Mouse (Mus musculus) retina, postnatal 1 day (tissue): ENCODE measurements around the gene Alg14.

Experiments used
- DNase-seq: peaks from one replicate; pipeline ENCODE4 v3.0.0-alpha.2; 2012

The Alg14 gene

DNA sequence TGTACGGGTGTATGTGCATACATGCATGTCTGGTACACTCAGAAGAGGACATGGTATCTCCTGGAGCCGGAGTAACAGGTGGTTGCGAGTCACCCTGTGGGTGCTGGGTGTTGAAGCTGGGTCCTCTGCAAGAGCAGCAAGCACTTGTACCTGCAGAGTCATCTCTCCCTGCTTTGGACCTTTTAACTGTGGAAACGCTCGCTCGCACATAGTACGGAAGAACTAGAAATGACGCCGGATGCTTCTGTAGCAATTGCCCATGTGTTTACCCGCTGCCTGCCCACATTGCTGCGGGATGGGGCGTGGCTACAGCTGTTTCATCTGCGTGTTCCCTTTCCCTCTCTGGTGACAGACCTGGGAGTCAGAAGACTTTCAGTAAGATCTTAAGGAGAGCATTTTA lies 78.7 kb downstream of the Alg14 start:
- DNase-seq: no peak

GRCm38 (mm10) chr3:121370830-121371526 lies 79.4 kb downstream of the Alg14 start:
- DNase-seq: no peak

DNA sequence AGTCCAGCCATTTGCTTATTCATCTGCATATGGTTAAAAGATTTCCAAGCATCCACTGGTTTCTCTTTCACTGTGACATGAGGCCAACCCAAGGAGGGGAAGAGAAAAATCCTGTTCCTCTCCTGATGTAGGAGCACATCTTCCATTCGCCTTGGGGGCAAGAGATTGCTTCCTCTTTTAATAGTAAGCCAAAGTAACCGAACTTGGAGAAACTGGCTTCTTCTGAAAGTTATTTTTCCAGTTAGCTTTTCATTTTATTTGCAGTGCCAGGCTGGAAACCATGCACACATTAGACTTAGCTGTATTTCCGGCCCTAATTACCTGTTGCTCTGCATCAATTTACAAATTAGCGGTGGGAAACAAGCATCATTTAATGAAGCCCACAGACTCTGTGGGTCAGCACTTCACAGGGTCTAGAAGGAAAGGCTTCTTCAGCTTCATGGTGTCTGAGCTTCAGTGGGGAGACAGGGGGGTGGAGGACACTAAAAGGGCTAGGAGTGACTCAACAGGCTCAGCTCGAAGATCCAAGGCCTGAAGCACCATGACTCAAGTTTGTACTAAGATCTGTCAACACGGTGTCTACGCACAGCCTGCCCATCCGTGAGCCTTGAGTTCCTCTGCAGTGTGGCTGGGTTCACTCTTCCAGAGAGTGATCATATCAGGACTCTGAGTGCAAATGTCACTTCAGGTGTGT lies 80.1 kb downstream of the Alg14 start:
- DNase-seq: no peak

DNA sequence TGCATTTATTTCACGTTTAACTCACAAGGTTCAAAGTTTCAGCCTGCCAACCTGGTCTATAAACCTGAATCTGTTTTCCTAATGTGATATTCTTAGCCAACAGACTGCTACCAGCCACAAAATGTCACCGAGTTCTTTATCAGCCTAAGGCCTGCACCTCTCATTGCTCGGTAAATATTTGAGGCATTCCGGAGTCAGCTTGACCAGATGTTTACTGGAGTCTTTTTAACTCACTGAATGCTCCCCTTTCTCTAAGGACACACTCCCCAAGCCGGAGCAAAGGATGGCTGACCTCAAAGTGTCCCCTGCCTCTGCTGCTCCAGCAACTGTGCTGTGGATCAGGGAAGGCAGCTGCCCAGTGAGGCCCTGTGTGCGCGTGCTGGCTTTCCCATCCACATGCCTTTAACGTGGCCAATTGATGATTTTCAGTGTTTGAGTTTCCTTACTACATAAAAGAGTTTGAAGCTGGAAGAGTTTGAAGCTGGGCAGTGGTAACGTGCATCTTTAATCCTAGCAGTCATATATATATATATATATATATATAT lies 82.4 kb downstream of the Alg14 start:
- no peak for DNase-seq

DNA sequence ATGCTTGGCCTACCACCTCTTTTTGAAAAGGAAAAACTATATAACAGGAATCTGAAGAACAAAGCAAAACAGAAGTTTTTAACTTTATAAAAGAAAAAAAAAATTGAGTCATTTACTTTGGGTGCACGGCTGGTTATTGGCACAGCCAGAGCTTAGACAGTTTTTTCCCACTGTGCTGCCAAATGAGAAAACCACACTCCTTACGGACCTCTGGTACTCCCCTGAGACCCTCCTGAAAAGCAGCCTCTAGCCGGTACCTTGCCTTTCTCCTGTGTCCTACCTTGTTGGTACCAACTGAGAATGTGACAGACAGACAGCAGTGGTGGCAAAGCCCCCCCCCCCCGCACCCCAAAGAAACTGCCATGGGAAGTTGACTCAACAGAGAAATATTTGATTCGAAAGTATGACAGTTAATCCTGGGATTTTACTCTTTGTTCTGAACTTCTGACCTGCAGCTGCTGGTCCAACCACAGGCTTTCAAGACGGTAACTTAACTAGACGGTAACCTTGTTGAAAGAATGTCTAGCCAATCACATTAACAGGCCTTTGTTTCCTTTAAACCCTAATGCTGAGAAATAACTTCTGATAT lies 84.1 kb downstream of the Alg14 start:
- DNase-seq: no peak

GRCm38 (mm10) chr3:121378708-121379612 lies 87.4 kb downstream of the Alg14 start:
- DNase-seq: no peak

- no peak for DNase-seq
Observed at GRCm38 (mm10) chr3:121379699-121380098, 88.1 kb downstream of the Alg14 start.

GRCm38 (mm10) chr3:121387471-121388009 lies 96.0 kb downstream of the Alg14 start:
- DNase-seq: no peak

- DNase-seq: no peak
Observed at GRCm38 (mm10) chr3:121389366-121389765, 97.8 kb downstream of the Alg14 start.

DNA sequence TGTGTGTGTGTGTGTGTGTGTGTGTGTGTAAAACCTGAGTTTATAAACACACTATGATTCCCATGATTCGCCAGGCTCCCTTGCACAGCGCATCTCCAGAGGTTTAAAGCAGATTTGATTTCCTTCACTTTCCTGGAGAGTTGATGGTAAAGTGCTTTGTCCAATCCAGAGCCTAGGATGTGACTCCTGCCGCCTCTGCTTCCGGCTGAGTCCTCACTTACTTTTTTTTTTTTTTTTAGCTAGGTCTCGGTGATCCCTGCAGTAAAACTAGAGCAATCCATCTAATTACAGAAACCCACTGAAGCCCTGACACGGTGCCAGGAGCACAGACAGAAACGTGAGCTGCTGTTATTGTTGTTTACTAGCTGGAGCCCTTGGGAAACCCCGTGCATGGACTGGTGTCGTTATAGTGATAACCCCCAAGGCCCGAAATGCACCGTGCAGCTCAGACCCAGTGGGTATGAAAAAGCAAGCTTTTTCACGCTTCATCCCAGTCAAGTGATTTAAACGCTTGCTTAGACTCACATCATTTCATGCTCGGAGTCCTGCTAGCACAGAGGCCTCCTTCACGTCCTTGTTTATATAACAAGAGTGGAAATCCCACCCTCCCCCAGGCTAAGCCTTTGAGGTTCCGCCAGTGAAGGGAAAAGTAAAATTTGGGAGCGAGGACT lies 98.4 kb downstream of the Alg14 start:
- peak; percentile 80 for DNase-seq

GRCm38 (mm10) chr3:121390724-121391123 lies 99.2 kb downstream of the Alg14 start:
- no peak for DNase-seq

GRCm38 (mm10) chr3:121395588-121396295 lies 104.2 kb downstream of the Alg14 start:
- DNase-seq: no peak

DNA sequence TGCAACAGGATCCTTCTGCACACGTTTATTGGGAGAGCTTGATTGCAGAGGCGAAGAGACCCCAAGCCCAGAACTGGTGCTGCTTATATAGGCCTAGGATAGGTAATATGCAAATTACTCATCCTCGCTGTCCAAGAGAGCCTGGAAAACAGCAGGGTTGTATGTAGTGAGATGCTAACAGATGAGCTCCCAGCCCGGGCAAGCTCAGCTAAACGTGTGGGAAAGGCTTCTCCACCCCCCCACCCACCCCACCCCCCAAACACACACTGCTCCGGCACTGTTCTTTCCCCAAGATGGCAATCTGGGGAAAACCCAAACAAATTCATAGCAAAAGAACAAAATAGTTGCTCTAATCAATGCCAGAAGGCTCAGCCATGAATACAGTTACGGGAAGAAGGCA lies 105.0 kb downstream of the Alg14 start:
- no peak for DNase-seq

DNA sequence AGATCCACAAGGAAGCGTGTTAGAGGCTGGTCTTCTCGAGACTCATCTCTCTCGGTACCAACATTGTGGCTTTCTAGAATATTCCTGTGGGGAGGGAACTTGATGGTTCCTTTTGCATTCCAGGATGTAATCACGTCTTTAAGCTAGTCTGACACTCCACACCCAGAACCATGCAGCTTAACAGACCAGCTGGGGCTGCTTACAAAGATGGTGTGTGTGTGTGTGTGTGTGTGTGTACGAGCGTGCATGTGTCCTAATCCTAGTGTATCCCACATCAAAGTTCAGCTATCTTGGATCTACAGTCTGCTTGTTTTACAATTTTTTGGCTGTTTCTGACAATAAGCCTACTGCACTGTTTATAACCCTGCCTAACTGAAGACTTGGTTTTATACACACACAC lies 105.4 kb downstream of the Alg14 start:
- DNase-seq: no peak

- no peak for DNase-seq
Observed at GRCm38 (mm10) chr3:121401384-121401783, 109.8 kb downstream of the Alg14 start.

- no peak for DNase-seq
Observed at GRCm38 (mm10) chr3:121402096-121402495, 110.5 kb downstream of the Alg14 start.

- peak; percentile 23 for DNase-seq
Observed at GRCm38 (mm10) chr3:121403449-121403848, 111.9 kb downstream of the Alg14 start.

GRCm38 (mm10) chr3:121405101-121405500 lies 113.5 kb downstream of the Alg14 start:
- no peak for DNase-seq

GRCm38 (mm10) chr3:121407417-121407816 lies 115.8 kb downstream of the Alg14 start:
- no peak for DNase-seq

DNA sequence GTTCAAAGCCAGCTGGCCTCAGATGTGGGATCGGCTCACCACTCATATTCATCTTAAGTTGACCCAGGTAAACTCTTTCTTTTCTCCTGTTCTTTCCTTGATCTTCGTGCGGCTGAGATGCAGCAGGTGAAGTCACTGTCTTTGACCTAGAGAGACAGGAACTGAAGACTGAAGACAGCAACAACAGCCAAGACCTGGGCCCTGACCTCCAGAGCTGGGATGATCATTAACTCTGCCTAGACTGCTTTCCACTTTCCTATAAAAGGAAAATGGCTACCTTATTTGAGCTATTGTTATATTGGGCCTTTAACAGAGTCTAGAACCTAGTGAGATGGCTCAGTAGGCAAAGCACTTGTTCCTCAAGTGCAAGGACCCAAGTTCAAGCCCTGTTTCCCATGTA lies 116.8 kb downstream of the Alg14 start:
- no peak for DNase-seq

GRCm38 (mm10) chr3:121411450-121411849 lies 119.9 kb downstream of the Alg14 start:
- no peak for DNase-seq
